Mouse (Mus musculus) layer of hippocampus, adult 9-11 months (tissue): ENCODE measurements around the gene Bfsp2.

ENCODE experiments used
- DNase-seq: peaks from one replicate; pipeline ENCODE4 v3.0.0; 2022

Gene Bfsp2

GRCm38 (mm10) chr9:103379199-103379598 lies 101.0 kb downstream of the Bfsp2 start:
- DNase-seq, result no peak

- DNase-seq, result no peak
These were observed 101.5 kb downstream of the Bfsp2 start for GRCm38 (mm10) chr9:103378686-103379085.

GRCm38 (mm10) chr9:103376346-103377320 lies 103.6 kb downstream of the Bfsp2 start:
- no peak for DNase-seq
